Mouse (Mus musculus): ENCODE measurements around the gene Crk. TPM values are rescaled to one million over a fixed set of nuclear protein-coding genes. Genes with fewer than 3 reads are reported as not detected.
A peak's percentile ranks its signal among the peaks of the same experiment; 100 is the strongest.

Crk gene
- polyA plus RNA-seq, 2 experiments: 20.1 to 24.5 TPM

GRCm38 (mm10) chr11:75733227-75733940, 54.3 kb downstream of the Crk start:
- Histone ChIP-seq H3K4me3 (ENCODE audit: insufficient read depth in 1 of 2, low read depth in 2 of 2, low read length in 2 of 2) (peak overlapping the region; percentile 72 to 75), H3K9me3 (ENCODE audit: control insufficient read depth, low read length) (no peaks in the 10 kb centered on the region), H3K4me2 (ENCODE audit: low read depth) (peak overlapping the region; percentile 91), H3K27ac (peak overlapping the region; percentile 42), H3K36me3 (replicated peaks; ENCODE audit: control insufficient read depth, insufficient read depth, low read depth) (peaks cover 5% of the 10 kb centered on the region), H3K4me1 (replicated peaks; ENCODE audit: control insufficient read depth in 2 of 2, insufficient read depth in 2 of 2, low read length in 1 of 2) (peaks cover 13 to 28% of the 10 kb centered on the region in 2 experiments), H3K27me3 (ENCODE audit: control insufficient read depth, insufficient read depth, low read length) (no peaks in the 10 kb centered on the region), H3K9ac (replicated peaks) (peak overlapping the region; percentile 91)
- 0% methylated on average over 50 of the region's 52 CpGs for WGBS (ENCODE audit: insufficient replicate concordance)
- TF ChIP-seq EP300 (IDR thresholded peaks at IDR 0.05; ENCODE audit: low read depth): 0 out of 2 replicates have a peak, but pooled peaks have one; percentile 18
- no peak for TF ChIP-seq CTCF (IDR thresholded peaks at IDR 0.05; ENCODE audit: low read depth)
- DNase-seq (ENCODE audit: low read depth in 3 of 3, low spot score in 3 of 3) (peak; percentile 27 to 58 (median 33)), ATAC-seq (ENCODE audit: insufficient read depth) (peak; percentile 67)

GRCm38 (mm10) chr11:75735462-75736252, 56.6 kb downstream of the Crk start:
- Histone ChIP-seq H3K27ac (no peak overlapping the region), H3K4me2 (ENCODE audit: low read depth) (peak overlapping the region; percentile 91), H3K9ac (replicated peaks) (no peak overlapping the region), H3K4me1 (replicated peaks; ENCODE audit: control insufficient read depth in 2 of 2, insufficient read depth in 2 of 2, low read length in 1 of 2) (peaks cover 15 to 34% of the 10 kb centered on the region in 2 experiments), H3K4me3 (ENCODE audit: insufficient read depth in 1 of 2, low read depth in 2 of 2, low read length in 2 of 2) (no peak overlapping the region), H3K9me3 (ENCODE audit: control insufficient read depth, low read length) (no peaks in the 10 kb centered on the region), H3K27me3 (ENCODE audit: control insufficient read depth, insufficient read depth, low read length) (no peaks in the 10 kb centered on the region), H3K36me3 (replicated peaks; ENCODE audit: control insufficient read depth, insufficient read depth, low read depth) (peaks cover 5% of the 10 kb centered on the region)
- TF ChIP-seq CTCF (IDR thresholded peaks at IDR 0.05; ENCODE audit: low read depth): no peak
- no peak for TF ChIP-seq EP300 (IDR thresholded peaks at IDR 0.05; ENCODE audit: low read depth)
- DNase-seq (ENCODE audit: low read depth in 3 of 3, low spot score in 3 of 3): no peak
- ATAC-seq (ENCODE audit: insufficient read depth): no peak
- WGBS (ENCODE audit: insufficient replicate concordance): 74% methylated on average over 5 of the region's 5 CpGs

- Histone ChIP-seq H3K9me3 (ENCODE audit: control insufficient read depth, low read length) (no peaks in the 10 kb centered on the region), H3K9ac (replicated peaks) (no peak overlapping the region), H3K4me1 (replicated peaks; ENCODE audit: control insufficient read depth in 2 of 2, insufficient read depth in 2 of 2, low read length in 1 of 2) (peaks cover 23 to 40% of the 10 kb centered on the region in 2 experiments), H3K36me3 (replicated peaks; ENCODE audit: control insufficient read depth, insufficient read depth, low read depth) (peaks cover 8% of the 10 kb centered on the region), H3K27ac (no peak overlapping the region), H3K4me3 (ENCODE audit: insufficient read depth in 1 of 2, low read depth in 2 of 2, low read length in 2 of 2) (no peak overlapping the region), H3K27me3 (ENCODE audit: control insufficient read depth, insufficient read depth, low read length) (no peaks in the 10 kb centered on the region), H3K4me2 (ENCODE audit: low read depth) (no peak overlapping the region)
- no peak for ATAC-seq (ENCODE audit: insufficient read depth)
- TF ChIP-seq EP300 (IDR thresholded peaks at IDR 0.05; ENCODE audit: low read depth) (no peak), CTCF (IDR thresholded peaks at IDR 0.05; ENCODE audit: low read depth) (no peak)
- 42% methylated on average over 3 of the region's 3 CpGs for WGBS (ENCODE audit: insufficient replicate concordance)
- no peak for DNase-seq (ENCODE audit: low read depth in 3 of 3, low spot score in 3 of 3)
Observed at GRCm38 (mm10) chr11:75736978-75737377, 57.9 kb downstream of the Crk start.

- peaks cover 8% of the 10 kb centered on the region for H3K36me3 ChIP-seq (replicated peaks; ENCODE audit: control insufficient read depth, insufficient read depth, low read depth)
- no peaks in the 10 kb centered on the region for H3K9me3 ChIP-seq (ENCODE audit: control insufficient read depth, low read length)
- no peak overlapping the region for H3K9ac ChIP-seq (replicated peaks)
- DNase-seq (ENCODE audit: low read depth in 3 of 3, low spot score in 3 of 3) (no peak), ATAC-seq (ENCODE audit: insufficient read depth) (no peak)
- no peak overlapping the region for H3K4me2 ChIP-seq (ENCODE audit: low read depth)
- no peaks in the 10 kb centered on the region for H3K27me3 ChIP-seq (ENCODE audit: control insufficient read depth, insufficient read depth, low read length)
- H3K4me1 ChIP-seq (replicated peaks; ENCODE audit: control insufficient read depth in 2 of 2, insufficient read depth in 2 of 2, low read length in 1 of 2): peaks cover 19 to 37% of the 10 kb centered on the region in 2 experiments
- 72% methylated on average over 2 of the region's 2 CpGs for WGBS (ENCODE audit: insufficient replicate concordance)
- H3K27ac ChIP-seq: no peak overlapping the region
- TF ChIP-seq EP300 (IDR thresholded peaks at IDR 0.05; ENCODE audit: low read depth) (no peak), CTCF (IDR thresholded peaks at IDR 0.05; ENCODE audit: low read depth) (no peak)
- no peak overlapping the region for H3K4me3 ChIP-seq (ENCODE audit: insufficient read depth in 1 of 2, low read depth in 2 of 2, low read length in 2 of 2)
Observed at GRCm38 (mm10) chr11:75737806-75738476, 58.9 kb downstream of the Crk start.

- H3K4me3 ChIP-seq (ENCODE audit: insufficient read depth in 1 of 2, low read depth in 2 of 2, low read length in 2 of 2): no peak overlapping the region
- peaks cover 19 to 37% of the 10 kb centered on the region in 2 experiments for H3K4me1 ChIP-seq (replicated peaks; ENCODE audit: control insufficient read depth in 2 of 2, insufficient read depth in 2 of 2, low read length in 1 of 2)
- H3K36me3 ChIP-seq (replicated peaks; ENCODE audit: control insufficient read depth, insufficient read depth, low read depth): peaks cover 8% of the 10 kb centered on the region
- WGBS (ENCODE audit: insufficient replicate concordance): 80% methylated on average over 7 of the region's 7 CpGs
- TF ChIP-seq EP300 (IDR thresholded peaks at IDR 0.05; ENCODE audit: low read depth) (no peak), CTCF (IDR thresholded peaks at IDR 0.05; ENCODE audit: low read depth) (no peak)
- ATAC-seq (ENCODE audit: insufficient read depth) (no peak), DNase-seq (ENCODE audit: low read depth in 3 of 3, low spot score in 3 of 3) (no peak)
- no peak overlapping the region for H3K9ac ChIP-seq (replicated peaks)
- H3K9me3 ChIP-seq (ENCODE audit: control insufficient read depth, low read length): no peaks in the 10 kb centered on the region
- H3K27me3 ChIP-seq (ENCODE audit: control insufficient read depth, insufficient read depth, low read length): no peaks in the 10 kb centered on the region
- H3K4me2 ChIP-seq (ENCODE audit: low read depth): no peak overlapping the region
- no peak overlapping the region for H3K27ac ChIP-seq
Observed at GRCm38 (mm10) chr11:75738477-75738821, 59.4 kb downstream of the Crk start.

Data from liver, embryonic 14.5 days (tissue).